Mouse (Mus musculus) liver, embryonic 11.5 days (tissue): ENCODE measurements around the gene Asb4. TPM values are rescaled to one million over a fixed set of nuclear protein-coding genes. Genes with fewer than 3 reads are reported as not detected.

Experiments
- ATAC-seq: fragments of 200-750 bp; cut with Nextera tagmentation; replicated peaks from 2 replicates; pipeline ENCODE4 v1.8.0; 2017; ENCODE audit warnings: moderate number of reproducible peaks, mild to moderate bottlenecking, moderate TSS enrichment, moderate library complexity; ENCODE audit not compliant: low FRiP score
- DNase-seq: peaks from one replicate; pipeline ENCODE4 v3.0.0-alpha.2; 2017; ENCODE audit warnings: low spot score
- H3K27ac ChIP-seq: fragments of 300-500 bp; sonication (generic); 2 replicates; pipeline ENCODE4 v1.5.1; 2014; ENCODE audit warnings: mild to moderate bottlenecking, low read depth, low read length, control low read depth
- H3K27me3 ChIP-seq: fragments of 300-500 bp; sonication (generic); replicated peaks from 2 replicates; pipeline ENCODE4 v1.6.1; 2014; ENCODE audit warnings: low read length, mixed read lengths; ENCODE audit not compliant: control insufficient read depth, insufficient read depth
- H3K36me3 ChIP-seq: fragments of 300-500 bp; sonication (generic); 2 replicates; pipeline ENCODE4 v1.6.1; 2014; ENCODE audit warnings: mild to moderate bottlenecking, low read length, moderate library complexity, mixed read lengths; ENCODE audit not compliant: control insufficient read depth, insufficient read depth
- H3K4me1 ChIP-seq: fragments of 300-500 bp; sonication (generic); replicated peaks from 2 replicates; pipeline ENCODE4 v1.6.1; 2014; ENCODE audit warnings: low read length, mixed read lengths; ENCODE audit not compliant: control insufficient read depth, insufficient read depth
- H3K4me2 ChIP-seq: fragments of 300-500 bp; sonication (generic); 2 replicates; pipeline ENCODE4 v1.6.1; 2014; ENCODE audit warnings: mild to moderate bottlenecking, control low read depth, moderate library complexity
- H3K4me3 ChIP-seq: fragments of 300-500 bp; sonication (generic); 2 replicates; pipeline ENCODE4 v1.5.1; 2014; ENCODE audit warnings: low read depth, low read length, control low read depth
- H3K9ac ChIP-seq: fragments of 300-500 bp; sonication (generic); 2 replicates; pipeline ENCODE4 v1.6.1; 2014; ENCODE audit warnings: low read depth, low read length, control low read depth
- H3K9me3 ChIP-seq: fragments of 300-500 bp; sonication (generic); 2 replicates; pipeline ENCODE4 v1.6.1; 2016; ENCODE audit warnings: low read length, inconsistent platforms, mixed read lengths; ENCODE audit not compliant: control insufficient read depth
- WGBS: fragments of 180-500 bp; shearing (Covaris S2); extraction: QIAGEN DNeasy Blood & Tissue Kit; methylation state at CpG from one replicate; pipeline ENCODE4 v1.1.7; 2014; 5-methylcytosine and 5-hydroxymethylcytosine counted together
- polyA plus RNA-seq: library from polyadenylated mRNA; unstranded; fragments of >200 nt; fragmentation: Nextera tagmentation; extraction: Ambion mirVana; gene quantifications from 2 replicates; pipeline ENCODE4 v1.2.1, GENCODE M21; 2014

The Asb4 gene
- polyA plus RNA-seq, 1 experiment from 2014 or later: 100 TPM

DNA sequence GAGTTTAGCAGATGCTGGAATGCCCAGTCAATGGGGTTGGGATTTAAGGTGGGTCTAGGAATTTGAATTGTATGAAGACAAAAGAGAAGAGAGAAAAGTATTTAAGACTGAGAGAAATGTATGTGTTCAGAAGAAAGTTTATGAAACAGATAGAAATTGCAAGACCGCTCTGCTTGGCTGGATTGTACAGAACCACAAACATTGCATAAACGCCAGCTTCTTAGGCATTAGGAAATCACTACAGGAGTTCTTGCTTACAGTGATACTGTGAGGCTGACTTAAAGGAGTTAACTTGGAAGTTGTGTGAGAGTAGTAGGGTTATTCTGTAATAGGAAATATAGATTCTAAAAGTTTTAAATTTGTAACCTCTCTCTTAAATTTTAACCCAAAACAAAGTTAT is 89.5 kb downstream of the Asb4 start:
- H3K4me1 ChIP-seq: no peaks in the 10 kb centered on the region
- no peak for DNase-seq
- H3K9me3 ChIP-seq: no peaks in the 10 kb centered on the region
- H3K27me3 ChIP-seq: no peaks in the 10 kb centered on the region
- H3K27ac ChIP-seq: no peak overlapping the region
- 82% methylated on average over 2 of the region's 2 CpGs for WGBS
- H3K9ac ChIP-seq: no peak overlapping the region
- H3K4me3 ChIP-seq: no peak overlapping the region
- no peak overlapping the region for H3K4me2 ChIP-seq
- H3K36me3 ChIP-seq: no peaks in the 10 kb centered on the region
- ATAC-seq: no peak

DNA sequence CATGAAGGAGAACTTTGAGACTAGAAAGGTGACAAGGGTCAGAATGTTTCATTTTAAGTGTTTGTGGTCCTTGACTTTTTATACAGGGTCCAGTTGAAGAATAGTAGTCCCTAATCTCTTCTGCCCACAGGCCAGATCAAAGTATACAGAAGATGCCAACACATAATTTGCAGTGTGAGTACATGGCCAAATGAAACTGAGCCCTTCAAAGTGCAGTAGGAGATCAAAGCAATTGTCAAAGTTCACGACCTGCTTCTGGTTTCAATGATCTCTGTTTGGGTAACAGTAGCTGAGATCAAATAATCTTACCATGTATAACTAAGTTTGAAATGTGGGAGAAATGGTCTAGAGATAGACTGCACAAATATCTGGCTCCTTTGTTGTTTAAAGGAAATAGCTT is 90.8 kb downstream of the Asb4 start:
- H3K27me3 ChIP-seq: no peaks in the 10 kb centered on the region
- no peaks in the 10 kb centered on the region for H3K9me3 ChIP-seq
- ATAC-seq (no peak), DNase-seq (no peak)
- H3K9ac ChIP-seq: no peak overlapping the region
- no peak overlapping the region for H3K27ac ChIP-seq
- no peak overlapping the region for H3K4me3 ChIP-seq
- H3K4me1 ChIP-seq: no peaks in the 10 kb centered on the region
- H3K4me2 ChIP-seq: no peak overlapping the region
- H3K36me3 ChIP-seq: no peaks in the 10 kb centered on the region
- WGBS: 45% methylated on average over 1 of the region's 1 CpGs

DNA sequence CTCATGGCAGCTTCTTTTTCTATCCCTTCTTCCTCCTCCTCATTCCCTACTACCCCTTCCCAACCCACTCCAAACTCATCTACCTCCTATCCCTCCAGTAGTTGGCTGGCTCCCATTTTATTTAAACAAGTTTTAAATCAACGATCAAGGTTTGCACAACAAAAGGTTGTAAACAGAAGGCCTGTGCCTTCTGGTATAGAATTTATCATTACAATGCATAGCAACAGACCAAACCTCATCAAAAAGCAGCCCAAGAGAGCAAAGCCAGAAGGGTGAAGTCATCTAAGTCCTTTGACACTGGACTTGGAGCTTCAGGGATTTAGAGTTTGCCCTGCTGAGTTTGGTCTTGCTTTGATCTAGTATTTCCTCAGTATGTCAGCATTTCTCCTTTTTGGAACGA is 97.9 kb downstream of the Asb4 start:
- H3K4me1 ChIP-seq: no peaks in the 10 kb centered on the region
- H3K9me3 ChIP-seq: no peaks in the 10 kb centered on the region
- no peak overlapping the region for H3K27ac ChIP-seq
- no peaks in the 10 kb centered on the region for H3K27me3 ChIP-seq
- DNase-seq: no peak
- ATAC-seq: no peak
- H3K9ac ChIP-seq: no peak overlapping the region
- WGBS: 87% methylated on average over 2 of the region's 2 CpGs
- H3K4me2 ChIP-seq: no peak overlapping the region
- H3K36me3 ChIP-seq: no peaks in the 10 kb centered on the region
- no peak overlapping the region for H3K4me3 ChIP-seq

DNA sequence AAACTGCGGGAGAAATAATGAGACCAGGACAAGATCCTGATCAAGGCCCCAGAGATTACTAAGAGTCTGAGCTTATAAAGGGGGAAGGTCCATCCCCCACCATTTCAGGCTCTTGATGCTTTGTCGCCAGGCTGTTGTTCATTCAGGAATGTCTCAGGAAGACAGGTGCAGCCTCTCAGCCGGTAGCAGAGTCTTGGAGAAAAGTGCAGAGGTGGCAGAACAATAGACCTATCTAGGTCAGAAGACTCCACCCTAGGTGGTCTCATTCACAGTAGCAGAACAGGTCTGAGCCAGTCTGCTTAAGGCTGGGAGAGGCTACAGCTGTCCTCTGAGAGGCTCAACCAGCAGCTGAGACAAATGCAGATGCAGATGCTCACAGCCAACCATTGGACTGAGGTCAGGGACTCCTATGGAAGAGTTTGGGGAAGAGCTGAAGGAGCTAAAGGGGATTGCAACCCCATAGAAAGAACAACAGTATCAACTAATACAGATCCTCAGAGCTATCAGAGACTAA is 99.1 kb downstream of the Asb4 start:
- H3K9ac ChIP-seq: no peak overlapping the region
- 78% methylated on average over 3 of the region's 3 CpGs for WGBS
- ATAC-seq: no peak

More for the DNA sequence above, 99.1 kb downstream of the Asb4 start:
- DNase-seq: no peak
- no peaks in the 10 kb centered on the region for H3K9me3 ChIP-seq
- no peaks in the 10 kb centered on the region for H3K27me3 ChIP-seq
- no peak overlapping the region for H3K27ac ChIP-seq
- no peaks in the 10 kb centered on the region for H3K36me3 ChIP-seq
- no peak overlapping the region for H3K4me2 ChIP-seq
- H3K4me1 ChIP-seq: no peaks in the 10 kb centered on the region
- no peak overlapping the region for H3K4me3 ChIP-seq

Other genes starting within 250 kb of the Asb4 start
- gene Pon1, start 189.4 kb upstream of the Asb4 start, polyA plus RNA-seq: 0.75 and 1.5 TPM in 2 replicates
- gene Pon3, start 127.1 kb upstream of the Asb4 start, polyA plus RNA-seq: 17.8 and 18.5 TPM in 2 replicates
- 60.1 and 61.2 TPM in 2 replicates for gene Pon2, start 84.9 kb upstream of the Asb4 start, polyA plus RNA-seq
- gene Pdk4, start 112.9 kb downstream of the Asb4 start, polyA plus RNA-seq: 2.1 and 2.4 TPM in 2 replicates